34 mouse cellular contexts compared by ENCODE assay signal in the genomic region with DNA sequence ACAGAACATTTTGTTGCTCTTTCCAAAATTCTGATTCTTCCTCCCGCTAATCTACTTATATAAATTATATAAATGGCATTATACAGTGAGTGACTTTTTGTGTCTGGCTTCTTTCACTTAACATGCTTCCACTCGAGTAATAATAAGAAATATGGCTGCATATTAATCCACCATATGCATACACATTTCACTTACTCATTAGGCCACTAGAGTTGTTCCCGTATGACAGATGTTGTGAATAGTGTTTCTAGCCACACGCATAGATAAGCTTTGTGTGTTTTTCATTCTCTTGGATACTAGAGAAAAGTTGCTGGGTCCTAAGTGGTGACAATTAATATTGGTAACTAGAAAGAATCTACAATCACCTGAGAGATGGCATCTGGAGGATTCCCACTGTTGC.
"Had no signal": no experiment of that assay in that cellular context is flagged by ENCODE, and none has a peak within 500 bp of the region (broad histone marks: within the 10 kb centered on the region; RNA-seq: fewer than 3 reads in every experiment).

No protein-coding gene starts in this region.

- H3K4me2 ChIP-seq: heart, embryonic 11.5 days; heart, embryonic 12.5 days; heart, embryonic 13.5 days; heart, embryonic 15.5 days; hindbrain, embryonic 12.5 days; hindbrain, embryonic 13.5 days; hindbrain, embryonic 14.5 days; hindbrain, embryonic 15.5 days; intestine, embryonic 15.5 days; kidney, embryonic 15.5 days had no signal

- H3K9me3 ChIP-seq: heart, embryonic 10.5 days; heart, embryonic 12.5 days; heart, embryonic 13.5 days; heart, embryonic 15.5 days; hindbrain, embryonic 12.5 days; hindbrain, embryonic 13.5 days; hindbrain, embryonic 15.5 days; intestine, embryonic 15.5 days; kidney, embryonic 15.5 days had no signal

- H3K9ac ChIP-seq: heart, embryonic 12.5 days; heart, embryonic 13.5 days; heart, embryonic 15.5 days; hindbrain, embryonic 12.5 days; hindbrain, embryonic 13.5 days; hindbrain, embryonic 14.5 days; hindbrain, embryonic 15.5 days; intestine, embryonic 15.5 days; kidney, embryonic 15.5 days had no signal

- DNase-seq: heart, postnatal 10 days; heart, postnatal 14 days; heart, postnatal 36 days; heart, postnatal 4 days; kidney, adult 11 months; kidney, adult 18-20 months; kidney, adult 2 months; kidney, adult 8-10 months; kidney, adult 9 months; kidney, postnatal 10 days; kidney, postnatal 14 days; kidney, postnatal 25 days; kidney, postnatal 4 days; layer of hippocampus, adult 9-11 months; layer of hippocampus, postnatal 36 days had no signal

- H3K4me1 ChIP-seq: hindbrain, embryonic 10.5 days; hindbrain, embryonic 12.5 days; hindbrain, embryonic 15.5 days; intestine, embryonic 15.5 days had no signal

- H3K27ac ChIP-seq: heart, embryonic 10.5 days; heart, embryonic 13.5 days; heart, embryonic 15.5 days; hindbrain, embryonic 10.5 days; hindbrain, embryonic 12.5 days; hindbrain, embryonic 13.5 days; hindbrain, embryonic 14.5 days; hindbrain, embryonic 15.5 days; hindbrain, postnatal 0 days; intestine, embryonic 15.5 days; kidney, embryonic 15.5 days; kidney, postnatal 0 days; layer of hippocampus, adult 2 months had no signal

- H3K4me3 ChIP-seq: heart, embryonic 10.5 days; heart, embryonic 12.5 days; heart, embryonic 13.5 days; heart, embryonic 15.5 days; hindbrain, embryonic 10.5 days; hindbrain, embryonic 12.5 days; hindbrain, embryonic 13.5 days; hindbrain, embryonic 15.5 days; intestine, embryonic 15.5 days; kidney, embryonic 15.5 days; layer of hippocampus, adult 2 months had no signal

- ATAC-seq: hindbrain, embryonic 16.5 days; hindbrain, postnatal 0 days; inflammation-experienced regulatory T-cells, adult 6 months; intestine, embryonic 15.5 days; intestine, embryonic 16.5 days; intestine, postnatal 0 days had no signal

- H3K27me3 ChIP-seq: heart, embryonic 12.5 days; heart, embryonic 13.5 days; heart, embryonic 15.5 days; hindbrain, embryonic 12.5 days; hindbrain, embryonic 13.5 days; hindbrain, embryonic 15.5 days; intestine, embryonic 15.5 days; kidney, embryonic 15.5 days had no signal
